Mouse (Mus musculus) small intestine, adult 2 months (tissue): ENCODE measurements around the gene Dst. TPM values are rescaled to one million over a fixed set of nuclear protein-coding genes. Genes with fewer than 3 reads are reported as not detected.

Experiments
- H3K27ac ChIP-seq: fragments of 200-500 bp; 2 replicates; pipeline ENCODE4 v1.5.1; 2012; ENCODE audit warnings: low read depth, low read length, control low read depth, inconsistent platforms; ENCODE audit not compliant: insufficient read depth
- H3K27me3 ChIP-seq: fragments of 200-500 bp; 2 replicates; pipeline ENCODE4 v1.6.1; 2012; ENCODE audit warnings: mild to moderate bottlenecking, moderate library complexity, low read length, inconsistent platforms; ENCODE audit not compliant: control insufficient read depth, insufficient read depth
- H3K36me3 ChIP-seq: fragments of 200-500 bp; 2 replicates; pipeline ENCODE4 v1.6.1; 2012; ENCODE audit warnings: mild to moderate bottlenecking, low read length, control low read depth, inconsistent platforms; ENCODE audit not compliant: control insufficient read depth, insufficient read depth
- H3K4me1 ChIP-seq: fragments of 200-500 bp; 2 replicates; pipeline ENCODE4 v1.6.1; 2012; ENCODE audit warnings: low read length, inconsistent platforms, mixed read lengths; ENCODE audit not compliant: control insufficient read depth, insufficient read depth, insufficient read length
- H3K4me3 ChIP-seq: fragments of 200-500 bp; 2 replicates; pipeline ENCODE4 v1.5.1; 2012; ENCODE audit warnings: low read depth, mild to moderate bottlenecking, control low read depth, inconsistent platforms, low read length, moderate library complexity
- CTCF ChIP-seq: fragments of 200-500 bp; IDR thresholded peaks from 2 replicates; pipeline ENCODE4 v1.5.1; 2012; ENCODE audit warnings: low read depth, mild to moderate bottlenecking, control low read depth, inconsistent platforms, low read length, moderate library complexity, mixed read lengths; ENCODE audit not compliant: insufficient replicate concordance, insufficient read length; ENCODE audit errors: extremely low read depth
- POLR2A ChIP-seq: fragments of 200-500 bp; IDR thresholded peaks from 2 replicates; pipeline ENCODE4 v1.6.1; 2012; ENCODE audit warnings: low read depth, mild to moderate bottlenecking, control low read depth, inconsistent platforms, low read length, moderate library complexity
- WGBS: fragments of 180-500 bp; shearing (Covaris S2); methylation state at CpG from one replicate; pipeline ENCODE4 v1.1.7; 2018; 5-methylcytosine and 5-hydroxymethylcytosine counted together
- polyA plus RNA-seq: library from polyadenylated mRNA; depleted of rRNA; stranded (reverse); fragments of >200 nt; gene quantifications from 2 replicates; pipeline ENCODE4 v1.2.3, GENCODE M21; 2012

Dst gene
- polyA plus RNA-seq, 1 experiment, result 31.9 TPM

GRCm38 (mm10) chr1:34077941-34078340, 169.9 kb downstream of the Dst start:
- H3K4me1 ChIP-seq, result no peaks in the 10 kb centered on the region
- H3K27me3 ChIP-seq, result no peaks in the 10 kb centered on the region
- H3K27ac ChIP-seq, result no peak overlapping the region
- no peak overlapping the region for H3K4me3 ChIP-seq
- WGBS, result 76% methylated on average over 6 of the region's 6 CpGs
- TF ChIP-seq POLR2A (no peak), CTCF (no peak)
- no peaks in the 10 kb centered on the region for H3K36me3 ChIP-seq

GRCm38 (mm10) chr1:34089011-34089410, 181.0 kb downstream of the Dst start:
- no peaks in the 10 kb centered on the region for H3K4me1 ChIP-seq
- H3K4me3 ChIP-seq, result no peak overlapping the region
- H3K27ac ChIP-seq, result no peak overlapping the region
- H3K36me3 ChIP-seq, result no peaks in the 10 kb centered on the region
- no peaks in the 10 kb centered on the region for H3K27me3 ChIP-seq
- TF ChIP-seq POLR2A, result no peak
- TF ChIP-seq CTCF, result no peak
- 93% methylated on average over 3 of the region's 3 CpGs for WGBS

GRCm38 (mm10) chr1:34090700-34091099, 182.7 kb downstream of the Dst start:
- WGBS, result 65% methylated on average over 7 of the region's 7 CpGs
- H3K4me3 ChIP-seq, result no peak overlapping the region
- no peak overlapping the region for H3K27ac ChIP-seq
- no peaks in the 10 kb centered on the region for H3K36me3 ChIP-seq
- no peaks in the 10 kb centered on the region for H3K4me1 ChIP-seq
- H3K27me3 ChIP-seq, result no peaks in the 10 kb centered on the region
- TF ChIP-seq POLR2A (no peak), CTCF (no peak)

GRCm38 (mm10) chr1:34093652-34094051, 185.6 kb downstream of the Dst start:
- Histone ChIP-seq H3K4me1 (no peaks in the 10 kb centered on the region), H3K4me3 (no peak overlapping the region), H3K27me3 (no peaks in the 10 kb centered on the region), H3K27ac (no peak overlapping the region), H3K36me3 (no peaks in the 10 kb centered on the region)
- WGBS, result 88% methylated on average over 7 of the region's 7 CpGs
- no peak for TF ChIP-seq CTCF
- TF ChIP-seq POLR2A, result no peak

- H3K27me3 ChIP-seq, result no peaks in the 10 kb centered on the region
- TF ChIP-seq POLR2A (no peak), CTCF (no peak)
- 57% methylated on average over 5 of the region's 5 CpGs for WGBS
- H3K27ac ChIP-seq, result no peak overlapping the region
- no peaks in the 10 kb centered on the region for H3K4me1 ChIP-seq
- no peak overlapping the region for H3K4me3 ChIP-seq
- H3K36me3 ChIP-seq, result no peaks in the 10 kb centered on the region
These were observed 186.3 kb downstream of the Dst start for GRCm38 (mm10) chr1:34094301-34094700.

- H3K27me3 ChIP-seq, result no peaks in the 10 kb centered on the region
- no peak overlapping the region for H3K4me3 ChIP-seq
- TF ChIP-seq CTCF, result no peak
- no peak for TF ChIP-seq POLR2A
- no peaks in the 10 kb centered on the region for H3K36me3 ChIP-seq
- WGBS, result 21% methylated on average over 4 of the region's 4 CpGs
- no peak overlapping the region for H3K27ac ChIP-seq
- H3K4me1 ChIP-seq, result no peaks in the 10 kb centered on the region
These were observed 187.1 kb downstream of the Dst start for GRCm38 (mm10) chr1:34095173-34095572.

- TF ChIP-seq CTCF, result no peak
- no peak for TF ChIP-seq POLR2A
- H3K36me3 ChIP-seq, result no peaks in the 10 kb centered on the region
- no peak overlapping the region for H3K27ac ChIP-seq
- no peaks in the 10 kb centered on the region for H3K4me1 ChIP-seq
- no peaks in the 10 kb centered on the region for H3K27me3 ChIP-seq
- no peak overlapping the region for H3K4me3 ChIP-seq
- 42% methylated on average over 3 of the region's 3 CpGs for WGBS
These were observed 188.9 kb downstream of the Dst start for GRCm38 (mm10) chr1:34096923-34097322.

- WGBS, result 65% methylated on average over 4 of the region's 4 CpGs
- Histone ChIP-seq H3K4me3 (no peak overlapping the region), H3K36me3 (no peaks in the 10 kb centered on the region), H3K27ac (no peak overlapping the region), H3K4me1 (no peaks in the 10 kb centered on the region), H3K27me3 (no peaks in the 10 kb centered on the region)
- TF ChIP-seq CTCF (no peak), POLR2A (no peak)
These were observed 189.6 kb downstream of the Dst start for GRCm38 (mm10) chr1:34097640-34098039.
